Mouse (Mus musculus) 3134 (cell line): Measurements from ENCODE around the gene Dstyk.

Experiments
- DNase-seq: peaks from one replicate; pipeline ENCODE4 v3.0.0-alpha.2; 2011; ENCODE audit warnings: low spot score; ENCODE audit not compliant: insufficient read length; ENCODE audit errors: extremely low read depth

Dstyk gene

DNA sequence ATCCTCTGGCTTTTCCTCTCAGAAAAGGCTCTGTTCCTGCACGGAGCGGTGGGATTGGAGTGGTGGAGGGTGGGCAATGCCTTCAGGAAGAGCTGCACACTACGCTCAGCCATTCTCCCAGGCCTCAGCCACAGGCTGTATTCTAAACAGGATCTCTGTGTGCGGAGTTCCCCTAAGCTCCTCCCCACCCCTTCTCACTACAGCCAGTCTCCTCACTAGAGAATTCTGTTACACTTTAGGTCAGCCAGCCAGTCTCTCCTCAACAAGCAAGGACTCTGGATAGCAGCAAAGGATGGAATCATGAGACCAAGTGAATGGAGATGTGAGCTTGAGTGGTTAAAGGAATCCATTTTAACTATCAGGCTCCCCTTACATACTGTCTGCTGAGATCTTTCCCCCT lies 29.4 kb upstream of the Dstyk start:
- no peak for DNase-seq

DNA sequence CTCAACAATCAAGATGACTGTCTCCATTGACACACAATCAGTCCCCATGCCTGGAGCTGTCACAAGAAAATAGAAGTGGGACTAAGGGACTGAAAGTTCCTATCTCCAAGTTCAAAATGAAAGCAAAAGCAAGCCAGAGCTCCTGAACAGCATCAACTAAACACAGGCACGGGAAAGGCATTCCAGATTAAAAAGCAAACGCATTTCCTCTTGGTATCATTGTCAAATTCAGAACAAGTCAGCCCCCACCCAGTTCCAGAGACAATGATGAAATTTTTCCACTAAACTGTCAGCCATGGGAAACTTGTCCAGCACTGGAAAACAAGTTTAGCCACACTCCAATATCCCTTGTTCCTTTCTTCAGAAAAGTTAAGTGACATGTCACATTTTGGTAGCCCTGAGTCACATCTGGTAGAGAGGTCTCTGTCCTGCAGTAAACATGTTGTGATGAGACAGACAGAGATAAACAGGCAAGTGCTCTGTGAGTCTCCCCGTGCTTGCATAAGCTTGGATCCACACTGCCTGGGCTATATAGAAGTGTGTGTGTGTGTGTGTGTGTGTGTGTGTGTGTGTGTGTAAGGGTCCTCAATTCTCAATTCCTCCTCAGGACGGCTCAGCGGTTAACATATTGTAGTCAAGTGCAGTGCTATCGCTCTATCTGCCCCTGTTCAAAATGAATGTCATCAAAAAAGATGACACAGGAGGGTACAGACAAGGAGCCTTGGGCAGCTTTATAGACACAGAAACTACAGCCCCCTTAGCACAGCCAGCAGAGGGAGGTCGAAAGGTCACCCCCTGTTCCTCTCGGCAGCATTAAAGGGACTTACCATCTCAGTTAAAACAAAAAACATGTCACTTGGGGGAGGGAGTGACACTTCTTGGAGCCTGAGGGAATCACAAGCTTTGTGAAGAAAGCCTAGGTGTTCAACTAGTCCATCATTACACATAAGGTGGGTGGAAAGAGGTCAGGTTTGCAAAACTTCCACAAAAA lies 28.2 kb upstream of the Dstyk start:
- no peak for DNase-seq

DNA sequence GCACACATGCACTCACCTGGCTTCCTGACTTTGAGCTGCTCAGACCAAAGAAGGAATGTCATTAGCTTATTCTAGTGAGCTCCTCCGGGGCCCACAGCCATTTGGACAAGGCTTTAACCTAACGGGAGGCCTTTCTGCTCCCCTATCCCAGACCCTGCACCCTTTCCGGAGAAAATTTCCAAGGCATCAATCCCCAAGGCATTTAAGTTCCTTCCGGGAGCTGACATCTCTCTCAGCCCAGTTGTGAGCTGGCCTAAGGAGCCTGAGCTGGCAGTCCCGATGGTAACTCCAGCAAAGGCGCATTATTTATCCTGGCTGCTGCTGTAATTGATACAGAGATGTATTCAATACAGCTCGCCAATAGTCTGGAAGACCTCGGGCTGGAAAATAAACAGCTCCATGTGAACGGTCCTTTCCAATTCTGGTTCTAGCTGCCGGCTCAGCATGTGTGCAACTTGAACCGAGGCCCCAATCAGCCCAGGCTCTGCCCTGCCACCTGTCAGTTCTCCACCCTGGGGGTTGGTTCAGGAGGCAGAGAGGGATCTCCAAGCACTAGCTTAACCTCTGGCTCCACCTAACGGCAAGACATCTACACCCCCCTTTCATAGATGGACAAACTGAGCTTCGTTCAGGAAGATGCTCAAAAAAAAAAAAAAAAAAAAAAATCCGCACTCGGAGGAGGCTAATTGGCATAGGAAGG lies 27.3 kb upstream of the Dstyk start:
- peak; percentile 53 for DNase-seq

DNA sequence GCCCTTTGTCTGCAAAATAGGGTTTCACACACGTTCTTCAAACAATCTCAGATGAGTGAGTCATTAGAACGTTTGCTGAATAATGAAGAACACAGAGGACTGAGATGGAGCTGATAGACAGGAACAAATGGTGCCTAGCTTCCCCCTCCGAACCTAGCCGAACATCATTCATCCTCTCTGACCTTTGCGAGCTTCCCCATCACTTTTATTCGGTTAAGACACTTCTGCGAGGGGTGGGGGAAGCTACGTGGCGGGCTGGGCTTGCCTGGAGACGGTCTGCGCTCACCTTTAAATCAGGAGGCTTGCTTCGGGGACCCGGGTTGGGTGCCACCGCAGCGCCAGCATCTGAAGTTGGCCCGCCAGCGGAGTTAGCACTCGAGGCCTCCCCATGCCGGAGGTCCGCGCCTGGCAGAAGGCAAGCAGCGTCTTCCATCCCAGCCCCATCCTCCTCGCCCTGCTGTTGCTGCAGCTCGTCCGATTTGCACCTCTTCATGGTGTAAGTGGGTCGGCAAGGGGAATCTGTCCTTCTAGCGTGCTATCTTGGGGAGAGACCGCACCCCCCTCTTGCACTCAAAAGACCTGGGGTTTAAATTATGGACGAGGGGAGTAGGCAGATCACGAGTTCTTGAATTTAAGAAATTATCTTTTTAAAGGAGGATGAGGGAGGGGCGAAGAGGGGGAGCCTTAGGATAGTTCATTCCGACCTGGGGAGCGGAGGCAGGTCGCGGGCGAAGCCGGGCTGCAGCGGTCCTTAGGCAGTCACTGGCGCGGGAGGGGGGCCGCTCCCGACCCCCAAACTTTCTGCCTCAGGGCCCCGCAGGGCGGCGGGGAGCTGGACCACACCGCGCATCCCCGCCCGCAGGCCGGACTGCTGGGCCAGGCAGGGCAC lies 26.4 kb upstream of the Dstyk start, which contains the start of gene Tmcc2:
Gene Tmcc2, minus strand, starts transcription at position 591 of the 889 bp plus-strand sequence.
- peak; percentile 79 for DNase-seq

DNA sequence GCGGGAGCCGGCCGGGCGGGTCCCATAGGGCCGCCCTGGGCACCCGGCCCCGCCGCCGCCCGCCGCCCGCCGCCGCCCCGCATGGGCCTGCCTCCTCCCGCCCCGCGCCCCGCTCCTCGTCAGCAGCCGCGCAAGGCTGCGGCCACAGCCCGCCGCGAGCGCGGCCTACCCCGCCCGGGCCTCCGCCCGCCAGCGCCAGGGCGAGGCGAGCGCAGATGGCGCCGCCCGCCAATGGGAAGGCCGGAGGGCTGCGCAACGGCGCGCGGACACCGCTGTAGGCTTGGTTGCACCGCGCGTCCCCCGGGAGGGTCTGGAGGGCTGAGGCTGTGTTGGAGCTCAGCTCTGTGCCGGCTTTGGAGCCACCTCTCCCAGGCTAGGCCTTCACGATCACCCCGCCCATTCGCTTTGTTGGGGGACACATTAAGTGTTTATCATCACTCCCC lies 25.8 kb upstream of the Dstyk start:
- peak; percentile 85 for DNase-seq

DNA sequence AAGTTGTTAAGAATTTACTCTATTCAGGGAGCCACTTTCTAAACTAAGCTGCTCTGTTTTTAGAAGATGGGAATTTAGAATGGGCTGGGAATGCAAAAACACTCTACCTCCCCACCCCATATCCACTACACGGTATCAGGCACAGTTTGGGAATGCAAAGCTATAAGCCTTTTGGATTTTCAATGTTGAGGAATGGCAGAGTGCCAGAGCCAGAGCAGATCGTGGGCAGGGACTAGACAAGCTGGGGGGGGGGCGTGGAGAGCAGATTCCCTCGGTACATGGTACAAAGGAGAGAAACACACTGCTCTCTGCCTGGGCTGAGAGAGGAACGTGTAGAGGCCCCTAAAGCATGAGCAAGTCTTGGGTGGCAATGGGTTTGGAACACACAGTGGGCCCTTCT lies 24.5 kb upstream of the Dstyk start:
- DNase-seq = no peak

DNA sequence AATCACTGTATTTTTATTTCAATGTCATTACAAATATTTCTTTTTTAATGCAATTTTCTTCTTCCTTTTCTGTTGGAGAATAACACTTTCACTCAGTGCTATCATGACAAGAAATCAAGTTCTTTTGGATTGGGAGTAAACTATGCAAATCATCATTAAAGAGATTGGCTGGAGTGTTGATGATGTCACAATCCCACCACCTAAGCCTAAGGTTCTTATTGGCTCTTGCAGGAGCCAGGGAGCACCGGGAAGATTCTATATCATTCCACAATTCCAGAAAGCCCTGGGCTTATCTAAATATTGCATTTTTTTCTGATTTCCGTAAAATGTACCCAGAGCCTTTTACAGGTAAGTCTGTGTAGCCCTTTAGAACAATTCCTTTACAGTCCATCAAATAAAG lies 20.6 kb upstream of the Dstyk start:
- no peak for DNase-seq

DNA sequence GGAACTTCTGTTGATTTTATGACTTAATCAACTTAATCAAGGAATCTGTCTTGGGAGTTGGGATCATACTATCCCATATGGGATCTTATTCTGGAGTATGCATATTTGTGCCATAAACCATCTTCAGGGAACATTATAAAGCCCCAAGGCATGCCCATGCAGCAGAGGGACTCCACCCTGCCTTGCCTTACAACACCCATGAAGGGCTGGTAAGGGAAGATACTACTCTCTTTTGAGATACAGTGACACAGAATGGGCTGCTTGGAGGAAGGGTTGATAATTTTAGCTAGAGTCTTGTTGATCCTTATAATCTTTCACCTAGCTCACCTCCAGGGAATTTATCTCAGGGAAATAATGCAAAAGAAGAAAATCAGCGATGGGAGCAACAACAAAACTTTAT lies 16.8 kb upstream of the Dstyk start:
- no peak for DNase-seq

DNA sequence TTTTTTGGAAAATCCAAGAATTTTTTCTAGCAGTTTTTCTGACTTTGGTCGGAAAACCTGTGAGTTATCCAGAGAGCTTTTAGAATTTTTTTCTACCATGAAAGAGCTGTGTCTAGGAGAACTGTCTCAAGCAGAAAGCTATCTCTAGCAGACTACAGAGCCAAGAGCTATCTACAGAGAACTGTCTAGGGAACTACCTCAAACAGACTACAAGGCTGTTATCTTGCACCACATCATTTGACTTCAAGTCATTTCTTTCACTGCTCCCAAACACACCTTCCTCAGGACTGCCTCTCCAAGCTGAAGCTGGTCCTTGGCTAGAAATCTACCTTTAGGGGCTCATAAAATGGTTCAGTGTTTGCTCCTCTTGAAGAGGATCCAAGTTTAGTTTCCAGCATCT lies 15.5 kb upstream of the Dstyk start:
- DNase-seq = no peak

DNA sequence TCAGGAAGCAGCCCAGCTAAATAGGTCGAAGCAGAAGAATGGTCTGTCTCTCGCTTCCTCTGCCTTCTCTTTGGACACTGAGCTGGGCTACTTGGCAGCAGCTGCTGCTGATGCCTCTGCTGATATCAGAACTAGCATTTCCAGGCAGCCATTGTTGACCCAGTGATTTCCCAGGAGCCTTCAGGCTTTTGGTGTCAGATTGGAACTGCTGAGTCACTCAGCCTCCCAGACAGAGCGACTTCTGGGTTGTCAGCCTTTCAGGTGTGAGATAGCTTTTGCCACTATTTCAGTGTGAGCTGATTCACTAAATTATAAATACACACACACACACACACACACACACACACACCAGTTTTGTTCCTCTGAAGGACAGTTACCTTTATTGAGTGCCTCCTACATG lies 6.7 kb upstream of the Dstyk start:
- no peak for DNase-seq

DNA sequence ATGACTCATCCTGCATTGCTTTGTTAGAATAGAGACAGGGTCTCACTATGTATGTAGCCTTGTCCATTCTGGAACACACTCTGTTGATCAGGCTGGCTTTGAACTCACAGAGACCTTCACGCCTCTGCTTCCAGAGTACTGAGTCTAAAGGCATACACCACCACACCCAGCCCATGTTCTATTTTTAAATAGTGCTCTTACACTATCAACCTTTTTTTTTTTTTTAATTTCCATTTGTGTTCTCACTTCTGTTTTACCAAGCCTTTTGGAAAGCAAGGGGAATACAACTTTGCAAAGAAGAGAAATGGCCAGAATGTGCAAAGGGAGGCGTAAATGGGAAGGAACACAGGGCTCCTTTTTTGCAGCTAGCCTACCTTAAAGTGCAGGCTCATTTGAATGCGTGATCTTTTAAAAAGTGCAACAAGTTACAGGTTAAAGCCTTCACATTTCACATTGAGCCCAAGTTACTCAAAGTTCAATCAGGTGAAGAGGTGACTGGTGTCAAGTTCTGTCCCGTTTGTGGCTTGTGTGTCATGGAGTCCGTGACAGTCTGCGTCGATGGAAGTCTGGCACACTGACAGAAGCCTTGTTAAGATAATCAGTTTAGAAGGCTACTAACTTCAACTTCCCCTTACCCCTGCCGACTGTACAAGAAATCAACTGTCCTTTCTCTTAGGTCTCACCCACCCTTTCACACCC lies 962 bp upstream of the Dstyk start:
- DNase-seq = peak; percentile 22

DNA sequence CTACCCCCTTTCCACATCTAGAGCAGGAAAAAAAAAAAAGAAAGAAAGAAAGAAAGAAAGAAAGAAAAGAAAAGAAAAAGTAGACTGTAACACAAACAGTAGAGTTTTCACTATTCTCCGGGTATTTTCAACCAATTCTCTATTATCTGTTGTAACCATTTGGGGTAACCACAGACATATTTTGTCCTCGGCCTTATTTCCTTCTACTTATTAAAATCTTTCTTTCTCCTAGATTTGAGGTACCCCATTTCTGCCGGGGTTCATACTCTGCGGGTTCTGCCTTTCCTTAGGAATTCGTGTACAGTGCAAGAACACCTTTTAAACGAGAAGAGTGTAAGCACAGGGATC lies 438 bp upstream of the Dstyk start:
- no peak for DNase-seq

DNA sequence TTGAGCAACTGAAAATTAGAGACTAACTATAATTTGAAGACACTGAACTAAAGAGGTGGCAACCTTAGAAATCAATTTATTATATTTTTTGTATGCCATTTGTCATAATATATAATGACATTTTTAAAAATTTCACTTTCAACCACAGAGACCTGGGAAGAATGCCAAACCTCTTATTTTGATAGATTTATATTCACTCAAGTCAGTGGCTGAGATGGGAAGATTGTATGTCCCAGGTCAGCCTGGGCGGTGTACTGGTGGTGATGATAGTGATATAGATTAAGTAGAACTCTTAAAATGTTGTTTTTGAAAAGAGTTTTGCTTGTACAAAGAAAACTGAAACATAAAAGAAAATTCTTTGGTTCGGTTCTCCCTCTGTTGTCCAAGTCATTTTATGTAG lies 2.9 kb downstream of the Dstyk start:
- no peak for DNase-seq

DNA sequence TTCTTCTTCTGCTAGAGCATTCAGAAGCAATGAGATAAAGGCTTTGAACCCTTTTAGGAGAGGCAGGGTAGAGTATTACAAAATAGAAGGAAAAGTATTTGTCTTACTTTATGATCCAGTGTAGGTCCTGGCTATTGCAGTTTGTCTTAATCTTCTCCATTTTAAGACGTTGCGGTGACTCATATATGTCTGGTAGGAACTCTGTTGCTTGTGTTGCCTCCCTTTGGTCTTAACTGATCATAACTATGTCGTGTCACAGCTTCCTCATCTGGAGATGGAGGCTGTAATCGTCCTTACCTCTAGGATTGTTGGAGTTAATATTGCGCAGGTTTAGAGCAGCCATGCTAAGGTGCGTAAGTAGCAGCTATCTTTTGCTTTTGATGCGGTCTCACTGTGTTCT lies 3.3 kb downstream of the Dstyk start:
- DNase-seq = no peak

DNA sequence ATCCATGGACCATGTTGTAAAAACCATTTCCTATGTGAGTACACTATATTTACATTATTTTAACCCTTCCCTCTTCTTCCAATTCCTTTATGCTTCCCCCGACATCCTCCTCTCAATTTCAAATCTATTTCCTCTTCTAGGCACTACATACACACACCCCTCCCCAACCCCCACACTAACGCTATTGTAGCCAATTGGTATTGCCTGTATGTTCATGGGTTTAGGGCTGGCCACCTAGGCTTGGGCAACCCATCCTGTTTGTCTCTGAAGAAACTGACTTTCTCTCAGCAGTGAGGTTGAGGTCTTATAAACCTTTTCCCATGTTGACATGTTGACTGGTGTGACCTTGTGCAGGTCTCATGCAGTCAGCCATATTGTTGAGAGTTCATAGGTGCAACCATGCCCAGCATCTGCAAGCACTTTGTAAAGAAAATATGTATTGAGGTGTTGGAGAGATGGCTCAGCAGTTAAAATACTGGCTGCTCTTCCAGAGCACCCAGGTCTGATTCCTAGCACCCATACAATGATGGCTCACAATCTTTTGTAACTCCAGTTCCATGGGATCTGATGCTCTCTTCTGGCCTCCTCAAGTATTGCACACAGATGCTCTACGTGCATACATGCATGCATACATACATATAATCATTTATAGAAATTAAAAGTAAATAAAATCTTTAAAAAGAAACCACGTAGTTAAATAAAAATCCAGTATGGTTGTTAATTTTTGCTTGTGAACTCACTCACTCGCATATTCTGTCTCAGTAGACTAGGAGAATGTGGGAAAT lies 5.7 kb downstream of the Dstyk start:
- DNase-seq = no peak

DNA sequence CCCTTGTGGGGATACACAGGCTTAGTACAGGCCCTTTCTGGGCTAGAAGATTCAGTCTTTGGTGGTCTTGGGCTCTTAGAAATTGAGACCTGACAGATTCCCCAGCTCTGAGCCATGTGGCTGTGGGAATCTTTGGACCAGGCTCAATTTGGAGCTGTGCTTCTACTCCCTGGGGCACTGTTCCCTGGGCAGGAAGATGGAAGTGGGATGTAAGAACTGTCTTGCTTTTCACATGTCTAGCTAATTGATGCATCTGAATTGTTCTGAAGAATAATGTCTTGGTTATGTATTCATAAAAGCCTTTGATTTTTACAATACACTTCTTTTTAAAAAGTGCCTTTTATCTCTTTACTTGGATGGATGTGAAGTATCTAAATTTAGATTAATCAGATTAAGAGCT lies 8.2 kb downstream of the Dstyk start:
- no peak for DNase-seq

DNA sequence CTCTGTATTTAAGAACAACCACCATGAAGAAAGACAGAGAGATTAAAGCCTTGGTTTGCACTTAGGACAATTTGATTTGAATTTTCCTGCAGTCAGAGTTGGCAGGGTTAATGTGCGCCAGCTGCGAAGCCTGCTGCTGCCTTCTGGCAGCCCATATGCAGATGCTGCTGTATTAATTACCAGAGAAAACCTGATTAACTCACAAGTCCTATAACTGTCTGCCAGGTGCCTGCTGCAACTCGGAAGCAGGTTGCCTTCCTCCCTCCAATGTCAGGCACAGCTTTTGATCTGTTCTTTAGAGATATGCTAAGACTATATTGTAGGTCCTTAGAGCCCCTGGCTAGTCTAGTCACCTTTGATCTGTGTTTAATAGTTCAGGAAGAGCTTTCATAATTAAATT lies 13.5 kb downstream of the Dstyk start:
- DNase-seq = no peak

DNA sequence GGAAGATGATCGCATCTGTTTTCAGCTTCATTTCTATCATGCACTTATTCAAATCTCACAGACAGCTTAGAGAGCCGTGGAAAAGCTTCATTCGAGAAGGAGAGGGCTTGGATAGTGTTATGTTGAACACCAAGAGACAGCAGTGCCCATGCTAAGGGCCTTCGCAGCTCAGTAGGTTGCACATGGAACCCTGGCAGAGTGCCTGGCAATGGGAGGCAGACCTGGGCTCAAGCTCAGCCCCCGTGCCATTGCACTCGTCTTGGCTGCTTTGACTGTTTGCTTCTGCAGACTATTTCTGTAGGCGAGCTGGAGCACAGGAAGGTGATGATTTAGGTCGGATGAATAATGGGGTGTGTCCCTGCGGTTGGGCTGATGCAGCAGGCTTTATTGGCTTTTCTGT lies 14.4 kb downstream of the Dstyk start:
- no peak for DNase-seq

DNA sequence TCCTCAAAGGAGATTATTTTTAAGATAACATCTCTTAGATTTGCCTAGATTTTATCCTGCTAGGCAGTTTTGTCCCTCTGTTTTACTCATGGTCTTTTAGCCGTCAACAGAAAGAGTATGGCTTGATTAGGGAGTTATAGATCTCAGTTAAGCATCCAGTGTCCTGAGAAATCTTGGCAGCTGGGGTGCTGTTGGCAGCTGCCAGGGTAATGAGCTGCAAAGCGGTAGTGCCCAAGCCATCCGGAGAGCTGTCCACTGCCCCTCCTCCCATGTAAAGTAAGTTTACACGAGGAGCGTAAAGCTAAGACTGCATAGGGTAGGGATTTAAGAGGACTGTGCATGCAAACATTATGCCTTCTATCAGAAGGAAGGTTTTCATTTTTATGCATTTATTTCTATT lies 16.0 kb downstream of the Dstyk start:
- DNase-seq = no peak

DNA sequence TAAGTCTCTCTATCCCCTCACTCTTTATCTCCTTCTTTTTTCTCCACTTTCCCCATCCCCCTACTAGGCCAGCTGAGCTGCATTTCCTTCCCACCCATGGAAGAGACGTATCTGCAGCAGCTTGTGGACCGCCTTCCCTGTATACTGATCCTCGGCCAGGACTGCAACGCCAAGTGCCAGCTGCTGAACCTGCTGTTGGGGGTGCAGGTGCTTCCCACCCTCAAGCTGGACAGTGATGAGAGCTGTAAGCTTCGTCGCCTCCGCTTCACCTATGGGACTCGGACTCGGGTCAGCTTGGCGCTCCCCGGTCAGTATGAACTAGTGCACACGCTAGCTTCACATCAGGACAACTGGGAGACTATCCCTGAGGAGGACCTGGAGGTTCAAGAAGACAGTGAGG lies 16.7 kb downstream of the Dstyk start:
- DNase-seq = no peak
